Mouse (Mus musculus): ENCODE results near the gene Thsd4.

- TF ChIP-seq CHD2 (IDR thresholded peaks at IDR 0.05; ENCODE audit: low read depth, low read length) (no peak), HCFC1 (IDR thresholded peaks at IDR 0.05; ENCODE audit: borderline replicate concordance, insufficient read depth, low read length) (no peak)
Measured at GRCm38 (mm10) chr9:60200436-60200835, 321.4 kb downstream of the Thsd4 start.
